In the genomic region with DNA sequence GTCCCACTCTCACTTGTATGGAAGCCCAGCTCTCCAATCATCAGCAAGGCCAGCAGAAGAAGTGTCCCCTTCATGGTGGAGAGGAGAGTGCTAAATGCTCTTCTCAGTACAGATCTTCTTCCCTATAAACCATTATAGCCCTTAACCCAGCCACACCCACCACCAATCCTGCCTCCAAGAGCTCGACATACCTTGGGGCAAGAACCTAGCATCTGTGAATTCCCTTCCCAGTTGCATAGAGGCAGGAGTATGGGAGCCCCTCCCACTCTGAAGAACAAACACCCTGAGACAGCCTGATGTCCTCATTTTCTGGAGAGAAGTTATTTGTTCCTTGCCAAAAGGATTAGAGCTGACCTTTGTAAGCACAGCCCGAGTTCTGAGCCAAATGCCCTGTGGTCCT, we compare ENCODE assay signal across 32 mouse cellular contexts. TPM values are rescaled to one million over a fixed set of nuclear protein-coding genes. Genes with fewer than 3 reads are reported as not detected.
DNase-seq lines count a peak whose midpoint lies in the region; ATAC-seq lines count a peak whose summit lies in the region.
"Had no signal": no experiment of that assay in that cellular context is flagged by ENCODE, and none has a peak within 500 bp of the region (broad histone marks: within the 10 kb centered on the region; RNA-seq: fewer than 3 reads in every experiment).

Scgb2b24 (minus strand) TSS at position 101 of the 400 bp plus-strand sequence.

- peaks cover 58% of the 10 kb centered on the region for H3K9me3 ChIP-seq in kidney, embryonic 16.5 days (ENCODE audit: low read length)
- H3K9me3 ChIP-seq in megakaryocyte, embryonic 14.5 days = peaks cover 78% of the 10 kb centered on the region

- H3K9ac ChIP-seq in kidney, embryonic 16.5 days (replicated peaks; ENCODE audit: low read length) = no peak within 1 kb of the TSS
- H3K9ac ChIP-seq: embryonic facial prominence, embryonic 13.5 days; forebrain, embryonic 12.5 days; forebrain, embryonic 15.5 days; heart, embryonic 12.5 days; heart, embryonic 15.5 days; hindbrain, embryonic 13.5 days had no signal

- no peak within 1 kb of the TSS for H3K4me2 ChIP-seq in kidney, embryonic 16.5 days (replicated peaks; ENCODE audit: low read depth, low read length)
- H3K4me2 ChIP-seq: embryonic facial prominence, embryonic 13.5 days; forebrain, embryonic 12.5 days; forebrain, embryonic 15.5 days; heart, embryonic 12.5 days; heart, embryonic 15.5 days; hindbrain, embryonic 13.5 days had no signal

- H3K36me3 ChIP-seq in kidney, embryonic 16.5 days (ENCODE audit: insufficient read depth, low read length) = no peaks in the 10 kb centered on the region
- H3K36me3 ChIP-seq in megakaryocyte, embryonic 14.5 days (replicated peaks; ENCODE audit: low read length) = no peaks in the 10 kb centered on the region
- H3K36me3 ChIP-seq: embryonic facial prominence, embryonic 10.5 days; embryonic facial prominence, embryonic 13.5 days; forebrain, embryonic 12.5 days; forebrain, embryonic 15.5 days; heart, embryonic 12.5 days; heart, embryonic 15.5 days; hindbrain, embryonic 10.5 days; hindbrain, embryonic 13.5 days had no signal

- no peak for ATAC-seq in kidney, embryonic 16.5 days (ENCODE audit: low FRiP score, low TSS enrichment)
- no peak for ATAC-seq in megakaryocyte, adult 5-6 weeks (ENCODE audit: poor library complexity, severe bottlenecking)
- ATAC-seq: CD4-positive, CD25-positive, alpha-beta regulatory T cell, adult 4 months; forebrain, embryonic 15.5 days; hindbrain, embryonic 16.5 days had no signal

- H3K4me3 ChIP-seq in kidney, embryonic 16.5 days (ENCODE audit: low read length) = no peak within 1 kb of the TSS
- peak within 1 kb of the TSS; percentile 2 for H3K4me3 ChIP-seq in megakaryocyte, embryonic 14.5 days (replicated peaks)
- H3K4me3 ChIP-seq: embryonic facial prominence, embryonic 10.5 days; embryonic facial prominence, embryonic 13.5 days; erythroblast, embryonic 14.5 days; forebrain, embryonic 12.5 days; forebrain, embryonic 15.5 days; heart, embryonic 12.5 days; heart, embryonic 15.5 days; hindbrain, embryonic 10.5 days; hindbrain, embryonic 13.5 days had no signal

- WGBS in kidney, embryonic 16.5 days = 80% methylated on average over 2 of the region's 2 CpGs

- peak; percentile 4 for DNase-seq in cerebellum, adult 9-11 months
- no peak for DNase-seq in cerebellum, postnatal 10 days
- peak; percentile 14 to 41 for DNase-seq in kidney, adult 8-10 months
- DNase-seq: adrenal gland, adult 2 months; adrenal gland, postnatal 14 days; cerebellum, postnatal 36 days; embryo, embryonic 11 days; gastrocnemius, postnatal 25 days; heart, adult 18-20 months; heart, postnatal 10 days; heart, postnatal 36 days had no signal

- no peak within 1 kb of the TSS for H3K27ac ChIP-seq in kidney, embryonic 16.5 days (ENCODE audit: low read length)
- H3K27ac ChIP-seq: embryonic facial prominence, embryonic 10.5 days; embryonic facial prominence, embryonic 13.5 days; forebrain, embryonic 12.5 days; forebrain, embryonic 15.5 days; heart, embryonic 15.5 days; hindbrain, embryonic 10.5 days; hindbrain, embryonic 13.5 days had no signal

- H3K27me3 ChIP-seq in kidney, embryonic 16.5 days (ENCODE audit: insufficient read depth, low read length) = no peaks in the 10 kb centered on the region
- no peaks in the 10 kb centered on the region for H3K27me3 ChIP-seq in megakaryocyte, embryonic 14.5 days (replicated peaks)
- H3K27me3 ChIP-seq: embryonic facial prominence, embryonic 13.5 days; forebrain, embryonic 12.5 days; forebrain, embryonic 15.5 days; heart, embryonic 12.5 days; heart, embryonic 15.5 days; hindbrain, embryonic 13.5 days had no signal

- H3K4me1 ChIP-seq in kidney, embryonic 16.5 days (ENCODE audit: insufficient read depth, low read length) = no peaks in the 10 kb centered on the region
- H3K4me1 ChIP-seq in megakaryocyte, embryonic 14.5 days = no peaks in the 10 kb centered on the region
- H3K4me1 ChIP-seq: embryonic facial prominence, embryonic 10.5 days; embryonic facial prominence, embryonic 13.5 days; forebrain, embryonic 12.5 days; forebrain, embryonic 15.5 days; heart, embryonic 12.5 days; heart, embryonic 15.5 days; hindbrain, embryonic 10.5 days; hindbrain, embryonic 13.5 days had no signal

RNA-seq across cellular contexts. Expression of gene Scgb2b24, which starts in this region (rescaled TPM):
- not detected in 2 replicates for polyA plus RNA-seq in kidney, embryonic 16.5 days (2015; fragmentation: Nextera tagmentation; extraction: Ambion mirVana)
- polyA plus RNA-seq in megakaryocyte, embryonic 14.5 days (2012; ENCODE audit: insufficient read depth, low replicate concordance) = not detected in 2 replicates
- not detected in 2 replicates for total RNA-seq in megakaryocyte, adult 5-6 weeks (2015)
- total RNA-seq in megakaryocyte, adult 5-6 weeks (2017) = not detected in 2 replicates
- total RNA-seq: adrenal gland, adult 2 months; adrenal gland, postnatal 14 days; adrenal gland, postnatal 4 days; gastrocnemius, adult 8-10 months; gastrocnemius, postnatal 25 days; heart, adult 18-20 months; heart, postnatal 10 days; heart, postnatal 36 days; MEL had no signal
- polyA plus RNA-seq: adrenal gland, adult 2 months; brain, embryonic 14.5 days; C2C12; CD4-positive, CD25-positive, alpha-beta regulatory T cell, adult 4 months; cortical plate, adult 2 months; embryonic facial prominence, embryonic 10.5 days; embryonic facial prominence, embryonic 13.5 days; erythroblast, embryonic 14.5 days; forebrain, embryonic 12.5 days; forebrain, embryonic 15.5 days; gonadal fat pad, adult 2 months; heart, embryonic 12.5 days; heart, embryonic 15.5 days; hindbrain, embryonic 10.5 days; hindbrain, embryonic 13.5 days; hindbrain, embryonic 16.5 days had no signal

Comparison
In these comparisons a context has a peak if more than half of its experiments do, and no peak if none do; other contexts are left out.
1. DNase-seq: peak in cerebellum, adult 9-11 months (single experiment) and kidney, adult 8-10 months (2 of 2); none in cerebellum, postnatal 10 days (0 of 2).